Mouse (Mus musculus): ENCODE data around the gene Amfr.

- TF ChIP-seq ELF1 (IDR thresholded peaks at IDR 0.05; ENCODE audit: low read depth, low read length) (no peak), MEF2A (IDR thresholded peaks at IDR 0.05; ENCODE audit: borderline replicate concordance, low read depth, low read length) (no peak), UBTF (IDR thresholded peaks at IDR 0.05; ENCODE audit: low read depth, low read length) (no peak)
These were observed 30.9 kb downstream of the Amfr start for GRCm38 (mm10) chr8:93981679-93982215.
